Mouse (Mus musculus) embryonic fibroblast, embryonic 13.5 days (primary cell): ENCODE results near the gene Nat8f2. TPM values are rescaled to one million over a fixed set of nuclear protein-coding genes. Genes with fewer than 3 reads are reported as not detected.
"Not testable (repeated sequence)": the region's sequence is repeated elsewhere in the genome, so short reads cannot be mapped to it uniquely, and the experiment has no call there.

Experiments
- H3K27ac ChIP-seq: 2 replicates; pipeline ENCODE4 v1.5.1; 2012; ENCODE audit warnings: low read length, control low read depth, inconsistent platforms; ENCODE audit not compliant: insufficient read depth
- H3K4me1 ChIP-seq: 2 replicates; pipeline ENCODE4 v1.6.1; 2011; ENCODE audit warnings: low read length; ENCODE audit not compliant: control insufficient read depth, insufficient read depth
- H3K4me3 ChIP-seq: 2 replicates; pipeline ENCODE4 v1.5.1; 2011; ENCODE audit warnings: mild to moderate bottlenecking, control low read depth, low read length; ENCODE audit not compliant: insufficient read depth
- CTCF ChIP-seq: IDR thresholded peaks from 2 replicates; pipeline ENCODE4 v1.5.1; 2011; ENCODE audit warnings: mild to moderate bottlenecking, control low read depth, low read length, moderate library complexity, borderline replicate concordance; ENCODE audit not compliant: insufficient read depth
- POLR2A ChIP-seq: IDR thresholded peaks from 2 replicates; pipeline ENCODE4 v1.6.1; 2011; ENCODE audit warnings: low read depth, mild to moderate bottlenecking, control low read depth, low read length, moderate library complexity
- polyA plus RNA-seq: library from polyadenylated mRNA; stranded (reverse); fragments of >200 nt; gene quantifications from 2 replicates; pipeline ENCODE4 v1.2.4, GENCODE M21; 2011; ENCODE audit warnings: low read depth; ENCODE audit not compliant: missing spikeins, insufficient read length

Gene Nat8f2
- not detected in 2 replicates for polyA plus RNA-seq

GRCm38 (mm10) chr6:85869006-85869405, at the start of gene Nat8f2:
TSS of gene Nat8f2 (minus strand) at chr6:85869158.
- H3K4me1 ChIP-seq, H3K27ac ChIP-seq, H3K4me3 ChIP-seq: not testable (repeated sequence)

GRCm38 (mm10) chr6:85918341-85918740, 49.4 kb upstream of the Nat8f2 start:
- H3K4me3 ChIP-seq, H3K27ac ChIP-seq, H3K4me1 ChIP-seq: not testable (repeated sequence)

GRCm38 (mm10) chr6:85916596-85916995, 47.6 kb upstream of the Nat8f2 start:
- peak overlapping the region; percentile 69 for H3K4me3 ChIP-seq
- TF ChIP-seq CTCF (no peak), POLR2A (no peak)
- no peak overlapping the region for H3K27ac ChIP-seq
- H3K4me1 ChIP-seq = no peaks in the 10 kb centered on the region

GRCm38 (mm10) chr6:85915539-85916513, 46.9 kb upstream of the Nat8f2 start, which contains the start of gene Nat8f1:
TSS of gene Nat8f1 (minus strand) at chr6:85915687.
- H3K27ac ChIP-seq = peak within 1 kb of the TSS; percentile 93
- H3K4me3 ChIP-seq = peak within 1 kb of the TSS; percentile 69
- TF ChIP-seq POLR2A = peak; percentile 61
- 0 out of 2 replicates have a peak, but pooled peaks have one; percentile 12 for TF ChIP-seq CTCF
- not testable (repeated sequence) for H3K4me1 ChIP-seq

- H3K27ac ChIP-seq = peak overlapping the region; percentile 93
- peak overlapping the region; percentile 69 for H3K4me3 ChIP-seq
- TF ChIP-seq CTCF (no peak), POLR2A (no peak)
- no peaks in the 10 kb centered on the region for H3K4me1 ChIP-seq
These were observed 46.2 kb upstream of the Nat8f2 start for GRCm38 (mm10) chr6:85915141-85915538.

GRCm38 (mm10) chr6:85911587-85911986, 42.6 kb upstream of the Nat8f2 start, which contains the start of gene Tprkb:
TSS of gene Tprkb (plus strand) at chr6:85911865.
- Histone ChIP-seq H3K27ac (no peak within 1 kb of the TSS), H3K4me3 (no peak within 1 kb of the TSS), H3K4me1 (no peaks in the 10 kb centered on the region)
- no peak for TF ChIP-seq CTCF

GRCm38 (mm10) chr6:85909704-85910103, 40.7 kb upstream of the Nat8f2 start:
- TF ChIP-seq POLR2A (no peak), CTCF (no peak)
- Histone ChIP-seq H3K27ac (no peak overlapping the region), H3K4me1 (no peaks in the 10 kb centered on the region), H3K4me3 (no peak overlapping the region)

- TF ChIP-seq CTCF = no peak
- no peak for TF ChIP-seq POLR2A
- Histone ChIP-seq H3K27ac (no peak overlapping the region), H3K4me3 (no peak overlapping the region), H3K4me1 (no peaks in the 10 kb centered on the region)
These were observed 39.4 kb upstream of the Nat8f2 start for GRCm38 (mm10) chr6:85908341-85908740.

GRCm38 (mm10) chr6:85906911-85907351, 38.0 kb upstream of the Nat8f2 start:
- not testable (repeated sequence) for H3K4me3 ChIP-seq, H3K4me1 ChIP-seq, H3K27ac ChIP-seq

- H3K27ac ChIP-seq, H3K4me3 ChIP-seq, H3K4me1 ChIP-seq: not testable (repeated sequence)
- peak; percentile 47 for TF ChIP-seq CTCF
These were observed 35.7 kb upstream of the Nat8f2 start, which contains the start of gene Nat8f4 for GRCm38 (mm10) chr6:85904642-85905061. TSS of gene Nat8f4 (minus strand) at chr6:85904884.

- no peak overlapping the region for H3K4me3 ChIP-seq
- no peak overlapping the region for H3K27ac ChIP-seq
- no peak for TF ChIP-seq POLR2A
- TF ChIP-seq CTCF = no peak
- H3K4me1 ChIP-seq = no peaks in the 10 kb centered on the region
These were observed 33.3 kb upstream of the Nat8f2 start for GRCm38 (mm10) chr6:85902303-85902702.

- H3K4me3 ChIP-seq, H3K4me1 ChIP-seq, H3K27ac ChIP-seq: not testable (repeated sequence)
These were observed 29.9 kb upstream of the Nat8f2 start for GRCm38 (mm10) chr6:85898596-85899475.
